Mouse (Mus musculus) C2C12 (cell line): ENCODE measurements at regions not wholly inside any gene's neighbourhood (a gene's known extent, or its start where the extent isn't known, plus 50 kb on each side); places are given as distances from the start of the nearest gene placed in this dataset.

Experiments
- CTCF ChIP-seq: IDR thresholded peaks from one replicate; pipeline ENCODE4 v1.5.1; 2011; ENCODE audit not compliant: control insufficient read depth, insufficient read depth, insufficient read length
- FOSL1 ChIP-seq: IDR thresholded peaks from one replicate; pipeline ENCODE4 v1.8.0; 2011; ENCODE audit warnings: mild to moderate bottlenecking, low read length; ENCODE audit not compliant: poor library complexity, insufficient read depth, severe bottlenecking
- MAX ChIP-seq: IDR thresholded peaks from one replicate; pipeline ENCODE4 v1.6.1; 2011; ENCODE audit warnings: mild to moderate bottlenecking, control low read depth
- MYOD1 ChIP-seq: IDR thresholded peaks from one replicate; pipeline ENCODE4 v1.6.1; 2011; ENCODE audit warnings: low read depth; ENCODE audit not compliant: control insufficient read depth, insufficient read length
- MYOG ChIP-seq: IDR thresholded peaks from one replicate; pipeline ENCODE4 v1.6.1; 2011; ENCODE audit not compliant: control insufficient read depth, insufficient read length; ENCODE audit errors: extremely low read depth
- USF1 ChIP-seq: IDR thresholded peaks from one replicate; pipeline ENCODE4 v1.6.1; 2011; ENCODE audit warnings: low read depth, mild to moderate bottlenecking, control low read depth, moderate library complexity

DNA sequence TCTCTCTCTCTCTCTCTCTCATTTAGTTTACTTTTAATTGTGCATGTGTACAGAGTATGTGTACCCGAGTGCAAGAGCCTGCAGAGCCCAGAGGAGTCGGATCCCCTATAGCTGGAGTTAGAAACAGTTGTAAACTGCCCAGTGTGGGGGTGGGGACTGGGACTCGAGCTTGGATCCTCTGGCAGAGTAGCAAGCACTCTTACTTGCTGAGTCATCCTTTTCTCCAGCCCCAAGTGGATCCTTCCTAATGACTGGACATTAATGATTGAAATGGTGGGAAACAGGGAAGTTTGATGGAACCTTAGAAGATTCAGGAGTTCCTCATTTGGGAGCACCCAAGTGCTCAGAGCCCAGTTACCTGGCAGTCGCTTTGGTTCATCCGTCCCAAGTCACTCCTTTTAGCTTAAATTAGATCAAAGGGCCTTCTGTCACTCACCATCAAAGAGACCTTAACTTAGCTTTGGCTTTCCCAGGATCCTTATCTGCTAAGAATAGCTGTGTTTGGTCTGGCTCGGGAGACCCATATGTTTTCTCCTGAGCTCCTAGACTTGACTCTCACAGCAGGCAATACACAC, 170.3 kb upstream of the Jmjd1c start:
- no peak for TF ChIP-seq CTCF
- no peak for TF ChIP-seq USF1
- TF ChIP-seq MYOG: no peak
- TF ChIP-seq MYOD1: no peak
- TF ChIP-seq FOSL1: no peak
- no peak for TF ChIP-seq MAX
